Mouse (Mus musculus) heart, embryonic 13.5 days (tissue): ENCODE measurements at regions not wholly inside any gene's neighbourhood (a gene's known extent, or its start where the extent isn't known, plus 50 kb on each side); places are given as distances from the start of the nearest gene placed in this dataset.

Source experiments
- ATAC-seq: fragments of 200-750 bp; cut with Nextera tagmentation; 2 replicates; pipeline ENCODE4 v1.8.0; 2017; ENCODE audit warnings: moderate TSS enrichment; ENCODE audit not compliant: insufficient number of reproducible peaks, low FRiP score, low TSS enrichment; ENCODE audit errors: extremely low read depth
- H3K27ac ChIP-seq: fragments of 300-500 bp; sonication (generic); replicated peaks from 2 replicates; pipeline ENCODE4 v1.5.1; 2015; ENCODE audit warnings: moderate library complexity, mild to moderate bottlenecking, inconsistent platforms
- H3K27me3 ChIP-seq: fragments of 300-500 bp; sonication (generic); replicated peaks from 2 replicates; pipeline ENCODE4 v1.6.1; 2015; ENCODE audit warnings: mild to moderate bottlenecking, inconsistent platforms
- H3K36me3 ChIP-seq: fragments of 300-500 bp; sonication (generic); 2 replicates; pipeline ENCODE4 v1.6.1; 2015; ENCODE audit warnings: mild to moderate bottlenecking, inconsistent platforms
- H3K4me1 ChIP-seq: fragments of 300-500 bp; sonication (generic); 2 replicates; pipeline ENCODE4 v1.6.1; 2015; ENCODE audit warnings: inconsistent platforms
- H3K4me2 ChIP-seq: fragments of 300-500 bp; sonication (generic); 2 replicates; pipeline ENCODE4 v1.6.1; 2015; ENCODE audit warnings: inconsistent platforms, mild to moderate bottlenecking, moderate library complexity
- H3K4me3 ChIP-seq: fragments of 300-500 bp; sonication (generic); 2 replicates; pipeline ENCODE4 v1.5.1; 2015; ENCODE audit warnings: moderate library complexity, mild to moderate bottlenecking, inconsistent platforms
- H3K9ac ChIP-seq: fragments of 300-500 bp; sonication (generic); 2 replicates; pipeline ENCODE4 v1.6.1; 2015; ENCODE audit warnings: inconsistent platforms, mild to moderate bottlenecking, moderate library complexity
- H3K9me3 ChIP-seq: fragments of 300-500 bp; sonication (generic); 2 replicates; pipeline ENCODE4 v1.6.1; 2016; ENCODE audit warnings: inconsistent platforms
- WGBS: fragments of 180-500 bp; shearing (Covaris S2); methylation state at CpG from one replicate; pipeline ENCODE4 v1.1.7; 2015; ENCODE audit warnings: mixed read lengths; 5-methylcytosine and 5-hydroxymethylcytosine counted together

GRCm38 (mm10) chr14:16896974-16897373, 78.0 kb upstream of the Rarb start:
- 68% methylated on average over 3 of the region's 3 CpGs for WGBS
- H3K9ac ChIP-seq = no peak overlapping the region
- no peak for ATAC-seq

GRCm38 (mm10) chr14:16881249-16881648, 62.3 kb upstream of the Rarb start:
- Histone ChIP-seq H3K9me3 (no peaks in the 10 kb centered on the region), H3K4me1 (no peaks in the 10 kb centered on the region)

More at GRCm38 (mm10) chr14:16896974-16897373, 78.0 kb upstream of the Rarb start:
- Histone ChIP-seq H3K9me3 (no peaks in the 10 kb centered on the region), H3K4me2 (no peak overlapping the region), H3K4me3 (no peak overlapping the region), H3K4me1 (no peaks in the 10 kb centered on the region), H3K27me3 (no peaks in the 10 kb centered on the region), H3K36me3 (no peaks in the 10 kb centered on the region), H3K27ac (no peak overlapping the region)

GRCm38 (mm10) chr14:16869221-16869620, 50.3 kb upstream of the Rarb start:
- H3K4me3 ChIP-seq = no peak overlapping the region
- H3K36me3 ChIP-seq = no peaks in the 10 kb centered on the region
- 76% methylated on average over 2 of the region's 2 CpGs for WGBS
- no peak for ATAC-seq
- H3K4me2 ChIP-seq = no peak overlapping the region
- H3K9me3 ChIP-seq = no peaks in the 10 kb centered on the region
- no peaks in the 10 kb centered on the region for H3K27me3 ChIP-seq
- H3K27ac ChIP-seq = no peak overlapping the region
- H3K4me1 ChIP-seq = no peaks in the 10 kb centered on the region
- H3K9ac ChIP-seq = no peak overlapping the region

More at GRCm38 (mm10) chr14:16881249-16881648, 62.3 kb upstream of the Rarb start:
- ATAC-seq = no peak
- WGBS = 58% methylated on average over 3 of the region's 3 CpGs
- Histone ChIP-seq H3K36me3 (no peaks in the 10 kb centered on the region), H3K27ac (no peak overlapping the region), H3K4me3 (no peak overlapping the region), H3K27me3 (no peaks in the 10 kb centered on the region), H3K9ac (no peak overlapping the region), H3K4me2 (no peak overlapping the region)
